Mouse (Mus musculus) cerebellum, adult 2 months (tissue): Measurements from ENCODE around the gene Med23.

Source experiments
- CTCF ChIP-seq: fragments of 200-500 bp; IDR thresholded peaks from 2 replicates; pipeline ENCODE4 v1.5.1; 2011; ENCODE audit warnings: low read depth, mild to moderate bottlenecking, control low read depth, low read length, moderate library complexity, borderline replicate concordance; ENCODE audit not compliant: insufficient read depth
- POLR2A ChIP-seq: fragments of 200-500 bp; IDR thresholded peaks from 2 replicates; pipeline ENCODE4 v1.6.1; 2011; ENCODE audit warnings: low read length, control low read depth, borderline replicate concordance; ENCODE audit not compliant: insufficient read depth

GRCm38 (mm10) chr10:24924296-24924695, 54.5 kb downstream of the Med23 start:
- no peak for TF ChIP-seq POLR2A
- no peak for TF ChIP-seq CTCF
